Mouse (Mus musculus): ENCODE measurements at regions not wholly inside any gene's neighbourhood (a gene's known extent, or its start where the extent isn't known, plus 50 kb on each side); places are given as distances from the start of the nearest gene placed in this dataset.

- WGBS = 73% methylated on average over 6 of the region's 6 CpGs
- H3K9ac ChIP-seq = no peak overlapping the region
- no peaks in the 10 kb centered on the region for H3K27me3 ChIP-seq (replicated peaks)
- no peak overlapping the region for H3K4me3 ChIP-seq
- H3K4me1 ChIP-seq = no peaks in the 10 kb centered on the region
- H3K36me3 ChIP-seq = no peaks in the 10 kb centered on the region
- no peaks in the 10 kb centered on the region for H3K9me3 ChIP-seq
- H3K4me2 ChIP-seq (replicated peaks) = no peak overlapping the region
- H3K27ac ChIP-seq = no peak overlapping the region
- ATAC-seq (ENCODE audit: low FRiP score, low read depth) = no peak
These were observed 62.4 kb upstream of the Klf4 start for GRCm38 (mm10) chr4:55594699-55595098.

GRCm38 (mm10) chr4:55593132-55593531 is 60.9 kb upstream of the Klf4 start:
- no peaks in the 10 kb centered on the region for H3K4me1 ChIP-seq
- WGBS = 8% methylated on average over 3 of the region's 3 CpGs
- no peak overlapping the region for H3K4me3 ChIP-seq
- H3K27me3 ChIP-seq (replicated peaks) = no peaks in the 10 kb centered on the region
- H3K4me2 ChIP-seq (replicated peaks) = no peak overlapping the region
- ATAC-seq (ENCODE audit: low FRiP score, low read depth) = no peak; the same call in 1 of the 2 replicates
- no peaks in the 10 kb centered on the region for H3K9me3 ChIP-seq
- H3K9ac ChIP-seq = no peak overlapping the region
- H3K27ac ChIP-seq = no peak overlapping the region
- no peaks in the 10 kb centered on the region for H3K36me3 ChIP-seq

- Histone ChIP-seq H3K4me1 (no peaks in the 10 kb centered on the region), H3K4me3 (no peak overlapping the region), H3K4me2 (replicated peaks) (no peak overlapping the region), H3K9ac (no peak overlapping the region), H3K36me3 (no peaks in the 10 kb centered on the region), H3K27me3 (replicated peaks) (no peaks in the 10 kb centered on the region), H3K9me3 (no peaks in the 10 kb centered on the region), H3K27ac (no peak overlapping the region)
- ATAC-seq (ENCODE audit: low FRiP score, low read depth) = no peak
- WGBS = 82% methylated on average over 3 of the region's 3 CpGs
These were observed 53.9 kb upstream of the Klf4 start for GRCm38 (mm10) chr4:55586212-55586611.

- Histone ChIP-seq H3K9ac (no peak overlapping the region), H3K27me3 (replicated peaks) (no peaks in the 10 kb centered on the region), H3K4me1 (no peaks in the 10 kb centered on the region), H3K4me2 (replicated peaks) (no peak overlapping the region), H3K9me3 (no peaks in the 10 kb centered on the region), H3K27ac (no peak overlapping the region), H3K4me3 (no peak overlapping the region), H3K36me3 (no peaks in the 10 kb centered on the region)
- ATAC-seq (ENCODE audit: low FRiP score, low read depth) = no peak
- 51% methylated on average over 8 of the region's 8 CpGs for WGBS
These were observed 51.3 kb upstream of the Klf4 start for GRCm38 (mm10) chr4:55583589-55583988.
